Mouse (Mus musculus): ENCODE results near the gene Hoxa3. TPM values are rescaled to one million over a fixed set of nuclear protein-coding genes. Genes with fewer than 3 reads are reported as not detected.

Hoxa3 gene
- polyA plus RNA-seq, 1 experiment from 2014 or later = 3.4 TPM

GRCm38 (mm10) chr6:52208072-52208867 is 4.9 kb downstream of the Hoxa3 start, which contains the start of gene Hoxa6:
Gene Hoxa6, minus strand, starts transcription at chr6:52208722.
- ATAC-seq = no peak
- H3K27me3 ChIP-seq (replicated peaks; ENCODE audit: control insufficient read depth, insufficient read depth, low read length) = peaks cover 88% of the 10 kb centered on the region

GRCm38 (mm10) chr6:52207684-52207976 is 5.5 kb downstream of the Hoxa3 start:
- no peak overlapping the region for H3K4me3 ChIP-seq (ENCODE audit: low read depth, low read length)
- no peak overlapping the region for H3K4me2 ChIP-seq (replicated peaks; ENCODE audit: low read depth)
- H3K27ac ChIP-seq (ENCODE audit: low read depth, low read length) = no peak overlapping the region
- H3K36me3 ChIP-seq (ENCODE audit: control insufficient read depth, insufficient read depth) = no peaks in the 10 kb centered on the region
- no peaks in the 10 kb centered on the region for H3K4me1 ChIP-seq (replicated peaks; ENCODE audit: control insufficient read depth, insufficient read depth, low read length)
- H3K9ac ChIP-seq (ENCODE audit: low read depth, low read length) = no peak overlapping the region
- ATAC-seq = no peak
- peaks cover 81% of the 10 kb centered on the region for H3K27me3 ChIP-seq (replicated peaks; ENCODE audit: control insufficient read depth, insufficient read depth, low read length)
- H3K9me3 ChIP-seq (ENCODE audit: control insufficient read depth) = no peaks in the 10 kb centered on the region
- TF ChIP-seq CTCF (IDR thresholded peaks at IDR 0.05; ENCODE audit: low read depth) = no peak

More at GRCm38 (mm10) chr6:52208072-52208867, 4.9 kb downstream of the Hoxa3 start, which contains the start of gene Hoxa6:
- Histone ChIP-seq H3K4me3 (ENCODE audit: low read depth, low read length) (peak within 1 kb of the TSS; percentile 37), H3K9ac (ENCODE audit: low read depth, low read length) (peak within 1 kb of the TSS; percentile 46), H3K36me3 (ENCODE audit: control insufficient read depth, insufficient read depth) (no peaks in the 10 kb centered on the region), H3K4me1 (replicated peaks; ENCODE audit: control insufficient read depth, insufficient read depth, low read length) (no peaks in the 10 kb centered on the region), H3K27ac (ENCODE audit: low read depth, low read length) (peak within 1 kb of the TSS; percentile 35; the same call in 1 of the 2 replicates), H3K4me2 (replicated peaks; ENCODE audit: low read depth) (peak within 1 kb of the TSS; percentile 66), H3K9me3 (ENCODE audit: control insufficient read depth) (no peaks in the 10 kb centered on the region)
- WGBS = 8% methylated on average over 47 of the region's 47 CpGs
- no peak for TF ChIP-seq CTCF (IDR thresholded peaks at IDR 0.05; ENCODE audit: low read depth)

GRCm38 (mm10) chr6:52206882-52207683 is 6.1 kb downstream of the Hoxa3 start:
- H3K36me3 ChIP-seq (ENCODE audit: control insufficient read depth, insufficient read depth) = no peaks in the 10 kb centered on the region
- TF ChIP-seq CTCF (IDR thresholded peaks at IDR 0.05; ENCODE audit: low read depth) = no peak
- H3K9ac ChIP-seq (ENCODE audit: low read depth, low read length) = no peak overlapping the region
- WGBS = 24% methylated on average over 4 of the region's 4 CpGs
- no peak overlapping the region for H3K27ac ChIP-seq (ENCODE audit: low read depth, low read length)
- no peak for ATAC-seq
- H3K4me2 ChIP-seq (replicated peaks; ENCODE audit: low read depth) = 0 out of 2 replicates have a peak overlapping the region, but pooled peaks have one; percentile 4
- H3K27me3 ChIP-seq (replicated peaks; ENCODE audit: control insufficient read depth, insufficient read depth, low read length) = peaks cover 80% of the 10 kb centered on the region
- no peak overlapping the region for H3K4me3 ChIP-seq (ENCODE audit: low read depth, low read length)
- no peaks in the 10 kb centered on the region for H3K9me3 ChIP-seq (ENCODE audit: control insufficient read depth)
- no peaks in the 10 kb centered on the region for H3K4me1 ChIP-seq (replicated peaks; ENCODE audit: control insufficient read depth, insufficient read depth, low read length)

- WGBS = 22% methylated on average over 55 of the region's 55 CpGs
- Histone ChIP-seq H3K9ac (ENCODE audit: low read depth, low read length) (0 out of 2 replicates have a peak overlapping the region, but pooled peaks have one; percentile 8), H3K4me2 (replicated peaks; ENCODE audit: low read depth) (peak overlapping the region; percentile 42), H3K4me1 (replicated peaks; ENCODE audit: control insufficient read depth, insufficient read depth, low read length) (no peaks in the 10 kb centered on the region), H3K4me3 (ENCODE audit: low read depth, low read length) (peak overlapping the region; percentile 71; the same call in 1 of the 2 replicates), H3K9me3 (ENCODE audit: control insufficient read depth) (no peaks in the 10 kb centered on the region), H3K27me3 (replicated peaks; ENCODE audit: control insufficient read depth, insufficient read depth, low read length) (peaks cover 69% of the 10 kb centered on the region), H3K36me3 (ENCODE audit: control insufficient read depth, insufficient read depth) (no peaks in the 10 kb centered on the region), H3K27ac (ENCODE audit: low read depth, low read length) (peak overlapping the region; percentile 47)
- no peak for ATAC-seq
- TF ChIP-seq CTCF (IDR thresholded peaks at IDR 0.05; ENCODE audit: low read depth) = no peak
Observed at GRCm38 (mm10) chr6:52205638-52206621, 7.2 kb downstream of the Hoxa3 start.

- Histone ChIP-seq H3K4me2 (replicated peaks; ENCODE audit: low read depth) (peak overlapping the region; percentile 42; the same call in 1 of the 2 replicates), H3K4me3 (ENCODE audit: low read depth, low read length) (0 out of 2 replicates have a peak overlapping the region, but pooled peaks have one; percentile 71)
- no peak for ATAC-seq
Observed at GRCm38 (mm10) chr6:52205221-52205620, 7.9 kb downstream of the Hoxa3 start.

More at GRCm38 (mm10) chr6:52205221-52205620, 7.9 kb downstream of the Hoxa3 start:
- H3K27ac ChIP-seq (ENCODE audit: low read depth, low read length) = peak overlapping the region; percentile 47
- no peaks in the 10 kb centered on the region for H3K9me3 ChIP-seq (ENCODE audit: control insufficient read depth)
- 0 out of 2 replicates have a peak overlapping the region, but pooled peaks have one; percentile 8 for H3K9ac ChIP-seq (ENCODE audit: low read depth, low read length)
- TF ChIP-seq CTCF (IDR thresholded peaks at IDR 0.05; ENCODE audit: low read depth) = no peak
- no peaks in the 10 kb centered on the region for H3K36me3 ChIP-seq (ENCODE audit: control insufficient read depth, insufficient read depth)
- no peaks in the 10 kb centered on the region for H3K4me1 ChIP-seq (replicated peaks; ENCODE audit: control insufficient read depth, insufficient read depth, low read length)
- H3K27me3 ChIP-seq (replicated peaks; ENCODE audit: control insufficient read depth, insufficient read depth, low read length) = peaks cover 63% of the 10 kb centered on the region
- 26% methylated on average over 14 of the region's 14 CpGs for WGBS
